Mouse (Mus musculus) yolk sac, embryonic 10.5 days (tissue): ENCODE measurements around the gene Trio.

Source experiments
- DNase-seq: peaks from one replicate; pipeline ENCODE4 v3.0.0-alpha.2; 2017; ENCODE audit warnings: low spot score

Trio gene

GRCm38 (mm10) chr15:27772125-27772627, 253.5 kb downstream of the Trio start:
- DNase-seq = no peak

- no peak for DNase-seq
Observed at GRCm38 (mm10) chr15:27771581-27771980, 254.1 kb downstream of the Trio start.

DNA sequence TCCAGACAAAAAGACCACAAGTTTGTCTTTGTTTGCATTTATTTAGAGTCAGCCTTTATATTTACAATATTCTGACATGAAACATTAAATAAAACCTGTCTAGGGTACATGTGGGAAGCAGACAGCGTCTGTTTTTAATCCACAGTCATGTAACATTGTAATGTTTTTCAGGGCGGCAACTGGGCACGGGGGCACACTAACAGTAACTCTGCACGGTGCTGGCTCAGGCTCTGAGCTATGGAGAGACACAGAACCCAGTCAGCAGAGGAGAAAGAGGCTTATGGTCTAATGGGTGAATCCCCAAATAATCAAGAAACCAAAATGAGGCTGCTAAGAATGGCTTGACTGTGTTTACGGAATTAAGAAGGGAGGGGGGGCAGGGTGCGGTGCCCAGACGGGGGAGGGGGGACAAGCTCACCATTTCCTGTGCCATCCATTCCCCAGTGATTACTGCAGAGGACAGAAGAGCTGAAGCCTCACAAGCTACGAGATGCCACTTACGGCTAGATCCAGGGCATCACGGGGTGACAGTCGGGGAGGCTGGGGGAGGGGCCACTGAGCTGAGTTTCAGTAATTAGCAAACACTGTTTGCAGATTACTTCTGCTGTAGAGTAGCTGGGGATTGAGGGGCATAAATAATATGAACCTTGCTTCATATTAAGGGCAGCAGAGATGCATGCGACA, 255.0 kb downstream of the Trio start:
- no peak for DNase-seq

DNA sequence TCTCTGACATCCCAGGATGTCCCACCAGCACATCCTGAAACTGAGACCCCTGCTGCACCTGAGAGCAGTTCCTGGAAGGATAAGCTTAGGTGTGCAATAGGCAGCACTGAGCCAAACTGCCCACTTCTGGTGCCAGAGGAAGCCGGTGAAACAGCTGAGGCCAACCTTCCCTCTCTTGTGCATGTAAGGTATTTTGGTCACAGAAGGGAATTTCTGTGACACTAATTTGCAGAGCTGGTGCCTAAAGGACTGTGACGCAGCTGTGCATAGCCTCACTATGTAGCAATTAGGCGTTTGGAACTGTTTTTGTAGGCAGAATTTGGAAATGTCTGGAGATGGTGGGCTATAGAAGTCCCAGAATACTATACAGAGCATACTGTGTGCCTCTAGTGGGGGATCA, 264.2 kb downstream of the Trio start:
- no peak for DNase-seq

- no peak for DNase-seq
Observed at GRCm38 (mm10) chr15:27760655-27761054, 265.0 kb downstream of the Trio start.

DNA sequence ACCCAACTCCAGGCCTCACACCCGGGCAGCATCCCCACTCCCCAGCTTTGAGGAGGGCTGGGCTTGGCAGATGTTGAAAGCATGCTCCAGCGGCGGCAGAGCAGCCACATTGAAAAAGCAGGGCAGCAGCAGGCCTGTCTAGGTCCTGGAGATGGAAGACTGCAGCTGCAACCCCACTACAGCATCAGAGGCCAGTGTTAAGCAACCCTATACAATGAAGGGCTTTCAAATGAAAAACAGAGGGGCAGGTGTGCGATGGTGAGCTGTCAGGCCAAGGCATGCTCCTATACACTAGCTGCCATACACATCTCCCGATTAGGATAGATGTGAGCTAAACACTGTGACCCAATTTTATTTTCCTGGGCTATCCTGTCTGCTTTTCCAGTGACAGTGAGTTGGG, 265.8 kb downstream of the Trio start:
- no peak for DNase-seq

- no peak for DNase-seq
Observed at GRCm38 (mm10) chr15:27758680-27759079, 267.0 kb downstream of the Trio start.

DNA sequence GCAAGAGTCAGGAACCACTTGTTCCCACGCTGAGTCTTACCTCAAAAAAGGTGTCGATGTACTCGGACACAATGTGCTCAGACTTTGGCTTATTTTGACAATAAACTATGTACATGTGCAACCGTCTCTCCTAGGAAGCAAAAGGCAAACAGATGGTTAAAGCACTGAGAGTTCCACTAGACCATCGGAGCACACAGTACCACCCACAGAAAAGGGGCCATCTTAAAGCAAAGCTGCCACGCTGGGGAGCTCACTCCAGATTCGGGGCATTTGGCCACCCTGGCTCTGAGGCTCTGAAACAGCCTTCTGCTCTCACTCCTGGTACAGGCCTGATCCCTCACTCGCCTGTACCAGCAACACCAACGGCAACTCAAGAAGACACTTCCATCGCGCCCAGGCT, 269.2 kb downstream of the Trio start:
- no peak for DNase-seq

GRCm38 (mm10) chr15:27754571-27755260, 270.9 kb downstream of the Trio start:
- no peak for DNase-seq

DNA sequence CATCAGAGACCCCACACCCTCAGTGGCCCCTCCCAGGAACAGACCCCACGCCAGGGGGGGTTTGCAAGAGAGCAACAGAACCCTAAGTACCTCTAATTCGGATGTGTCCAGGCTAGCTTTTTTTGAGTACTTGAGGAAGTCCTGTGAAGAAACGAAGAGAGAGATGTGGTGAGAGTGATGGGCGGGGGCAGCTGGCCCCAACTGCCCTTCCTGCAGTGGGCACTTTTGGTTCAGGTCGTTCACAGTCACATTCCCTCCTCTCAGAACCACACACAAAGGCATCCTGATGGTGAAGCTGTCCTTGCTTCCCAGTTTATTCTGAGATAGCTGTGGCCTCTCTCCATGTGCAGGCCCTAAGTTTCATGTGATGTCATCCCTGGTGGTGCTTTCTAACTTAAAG, 271.7 kb downstream of the Trio start:
- no peak for DNase-seq

DNA sequence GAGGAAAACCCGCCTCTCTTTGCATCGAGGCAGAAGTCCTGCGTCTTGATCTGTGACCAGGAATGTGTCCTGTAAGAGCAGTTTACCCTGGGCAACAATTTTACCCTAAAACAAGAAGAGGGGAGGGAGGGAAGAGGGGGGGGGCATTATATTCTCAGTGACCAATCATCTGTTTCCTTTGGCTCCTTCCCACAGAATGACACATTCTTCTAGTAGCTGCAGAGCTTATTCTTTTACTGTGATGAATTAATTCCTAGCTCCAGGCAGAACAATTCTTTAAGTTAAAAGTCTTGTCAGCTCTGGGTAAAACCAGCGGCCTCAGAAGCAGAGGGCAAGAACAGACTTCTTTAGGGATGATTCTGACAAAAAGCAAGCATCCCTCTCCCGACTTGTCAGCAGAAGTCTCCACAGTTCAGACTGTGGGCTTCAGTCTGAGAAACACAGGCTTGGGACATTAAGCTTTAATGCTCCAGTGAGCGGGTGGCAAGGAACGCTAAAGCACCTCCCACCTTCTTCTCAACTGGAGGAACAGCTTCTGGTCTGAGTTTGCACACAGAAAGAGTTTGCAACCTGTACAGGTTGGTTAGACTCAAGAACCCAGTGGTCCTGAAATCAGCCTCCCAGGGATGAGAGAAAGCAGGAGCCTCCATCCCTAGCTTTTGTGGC, 272.8 kb downstream of the Trio start:
- DNase-seq = no peak

DNA sequence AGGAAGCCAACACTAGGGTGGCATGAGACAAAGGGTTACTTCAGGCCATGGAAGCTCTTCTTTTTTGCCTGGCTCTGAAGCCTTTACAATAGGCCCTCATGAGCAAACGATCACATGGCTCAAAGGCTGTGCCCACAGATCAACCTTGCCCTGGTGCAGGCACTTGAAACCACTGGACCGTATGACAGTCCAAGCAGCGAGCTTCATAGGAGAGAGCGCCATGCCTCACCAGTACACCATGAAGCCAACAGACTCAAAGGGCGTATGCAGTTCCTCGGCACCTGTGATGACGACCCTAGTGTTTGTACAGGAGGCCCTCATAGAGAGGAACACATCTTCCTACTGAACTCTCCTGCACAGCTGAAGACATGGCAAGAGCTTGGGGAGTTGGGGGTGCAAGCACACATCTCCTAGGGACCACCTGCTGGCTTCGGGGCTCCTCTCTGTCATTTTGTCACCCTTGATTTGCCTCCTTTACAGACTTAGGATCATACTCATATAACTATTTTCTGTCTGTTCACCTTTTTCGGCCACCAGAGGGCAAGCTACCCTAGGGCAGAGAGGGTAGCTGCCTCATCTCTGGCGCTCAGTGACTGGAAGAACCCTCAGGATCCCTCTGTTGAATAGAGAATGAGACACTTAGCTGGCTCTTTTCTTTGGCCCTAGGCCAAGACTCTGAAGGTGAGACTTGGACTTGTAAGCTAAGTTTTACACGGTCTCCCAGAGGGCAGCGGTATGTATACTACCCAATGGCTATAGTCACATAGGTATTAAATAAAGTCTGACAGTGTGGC, 273.8 kb downstream of the Trio start:
- DNase-seq = no peak

DNA sequence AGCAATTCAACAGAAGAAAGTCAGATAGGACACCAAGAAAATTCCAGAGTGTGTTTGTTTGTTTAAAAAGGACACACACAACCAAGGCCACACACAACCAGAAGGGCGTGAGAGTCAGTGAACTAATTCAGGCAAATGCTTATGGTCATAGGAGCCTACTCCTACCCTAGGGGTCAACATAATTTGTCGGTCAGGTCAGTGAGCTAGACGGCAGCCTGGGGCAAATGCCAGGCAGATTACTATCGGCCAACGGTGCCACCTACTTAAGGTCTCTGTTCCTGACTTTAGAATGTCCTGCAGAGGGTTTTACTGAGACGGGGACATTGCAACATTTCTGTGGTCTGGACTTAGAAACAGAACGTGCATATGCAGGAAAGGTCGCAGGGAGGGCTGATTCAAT, 276.9 kb downstream of the Trio start:
- no peak for DNase-seq

- no peak for DNase-seq
Observed at GRCm38 (mm10) chr15:27747512-27747911, 278.1 kb downstream of the Trio start.

GRCm38 (mm10) chr15:27744995-27745394, 280.7 kb downstream of the Trio start:
- DNase-seq = peak; percentile 36

- DNase-seq = no peak
Observed at GRCm38 (mm10) chr15:27740080-27740479, 285.6 kb downstream of the Trio start.

- no peak for DNase-seq
Observed at GRCm38 (mm10) chr15:27731818-27732217, 293.8 kb downstream of the Trio start.

DNA sequence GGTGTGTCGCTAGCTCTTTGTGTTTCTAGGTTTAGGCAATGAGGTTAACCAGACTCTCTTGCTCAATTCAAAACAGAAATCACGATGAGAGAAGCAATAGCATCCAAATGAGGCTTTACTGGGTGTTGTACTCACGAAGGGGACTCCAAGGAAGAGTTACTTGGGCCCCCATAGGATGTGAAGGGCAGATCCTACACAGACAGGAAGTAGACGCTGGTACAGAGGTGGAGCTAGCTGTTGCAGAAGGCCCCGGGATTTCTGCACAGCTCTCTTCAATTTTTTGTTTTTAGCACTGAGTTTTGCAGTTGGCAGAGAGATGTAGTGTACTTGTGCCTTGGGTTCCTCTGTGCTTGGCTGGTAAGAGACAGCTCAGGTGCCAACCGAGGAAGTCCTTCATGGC, 299.4 kb downstream of the Trio start:
- no peak for DNase-seq

DNA sequence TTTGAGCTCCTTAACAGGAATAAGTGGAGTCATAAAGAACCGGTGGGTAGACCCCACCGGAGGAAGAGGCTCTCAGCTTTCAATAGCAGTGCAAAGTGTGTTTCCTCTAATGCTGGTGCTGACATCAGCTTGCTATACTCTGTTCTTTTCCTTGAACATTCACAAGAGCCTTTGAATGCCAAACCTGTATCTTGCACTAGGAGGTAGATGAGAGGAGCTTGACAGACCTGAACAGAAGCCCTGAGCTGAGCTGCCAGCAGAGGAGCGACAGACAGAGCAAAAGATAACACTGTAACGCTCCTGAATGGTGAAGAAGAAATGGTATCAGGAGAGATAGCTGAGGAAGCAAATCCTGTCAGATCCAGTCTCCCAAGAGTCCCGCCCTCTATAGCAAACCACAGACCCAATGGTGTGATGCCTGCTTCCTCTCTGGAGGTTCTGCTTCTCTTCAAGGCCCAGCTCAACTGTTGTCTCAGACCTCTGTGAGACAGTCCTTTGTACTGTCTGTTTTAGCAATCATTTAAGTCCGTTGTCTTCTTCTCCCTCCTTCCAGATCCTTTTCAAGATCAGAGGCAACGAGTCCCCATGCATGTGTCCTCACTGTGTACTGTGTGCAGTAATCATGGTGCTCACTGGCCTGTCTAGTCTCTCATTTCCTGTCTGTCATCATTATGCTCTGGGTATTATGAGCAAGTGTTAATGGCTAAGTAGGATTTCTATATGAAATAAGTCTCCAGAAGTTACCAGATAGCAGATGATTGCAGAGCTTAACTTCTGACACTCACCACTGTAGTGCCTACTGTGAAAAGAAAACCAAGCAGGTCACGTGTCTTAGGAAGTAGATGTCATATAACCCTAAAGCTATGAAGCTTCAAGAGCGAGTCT, 300.6 kb downstream of the Trio start:
- DNase-seq = no peak

- no peak for DNase-seq
Observed at GRCm38 (mm10) chr15:27724298-27724697, 301.4 kb downstream of the Trio start.

GRCm38 (mm10) chr15:27723746-27724145, 301.9 kb downstream of the Trio start:
- no peak for DNase-seq
